Mouse (Mus musculus): ENCODE data around the gene Gm28308. TPM values are rescaled to one million over a fixed set of nuclear protein-coding genes. Genes with fewer than 3 reads are reported as not detected.
A peak's percentile ranks its signal among the peaks of the same experiment; 100 is the strongest.

The Gm28308 gene
- polyA plus RNA-seq, 1 experiment from 2014 or later: not detected

GRCm38 (mm10) chr6:52201269-52201668 lies 11.9 kb downstream of the Gm28308 start:
- ATAC-seq (replicated peaks; ENCODE audit: low FRiP score, low TSS enrichment, low read depth) (no peak), DNase-seq (ENCODE audit: low spot score) (no peak)
- H3K36me3 ChIP-seq (ENCODE audit: control insufficient read depth, insufficient read depth, low read length): peaks cover 11% of the 10 kb centered on the region; the same call in 1 of the 2 replicates
- peak overlapping the region; percentile 97 for H3K9ac ChIP-seq (ENCODE audit: low read length)
- peak overlapping the region; percentile 67 for H3K4me3 ChIP-seq (ENCODE audit: low read depth, low read length)
- no peaks in the 10 kb centered on the region for H3K9me3 ChIP-seq (ENCODE audit: control insufficient read depth, low read length)
- H3K27me3 ChIP-seq (replicated peaks; ENCODE audit: control insufficient read depth, insufficient read depth, low read length): peaks cover 12% of the 10 kb centered on the region; the same call in 1 of the 2 replicates
- H3K27ac ChIP-seq (ENCODE audit: low read depth): peak overlapping the region; percentile 81
- 33% methylated on average over 1 of the region's 1 CpGs for WGBS
- H3K4me1 ChIP-seq (replicated peaks; ENCODE audit: control insufficient read depth, insufficient read depth, low read length): peaks cover 52% of the 10 kb centered on the region
- peak overlapping the region; percentile 78 for H3K4me2 ChIP-seq (ENCODE audit: low read length)

GRCm38 (mm10) chr6:52200751-52201250 lies 12.3 kb downstream of the Gm28308 start:
- ATAC-seq (replicated peaks; ENCODE audit: low FRiP score, low TSS enrichment, low read depth) (0 out of 2 replicates have a peak, but pooled peaks have one; percentile 7), DNase-seq (ENCODE audit: low spot score) (no peak)
- H3K9me3 ChIP-seq (ENCODE audit: control insufficient read depth, low read length): no peaks in the 10 kb centered on the region
- WGBS: 18% methylated on average over 10 of the region's 10 CpGs
- H3K27ac ChIP-seq (ENCODE audit: low read depth): peak overlapping the region; percentile 81
- peak overlapping the region; percentile 67 for H3K4me3 ChIP-seq (ENCODE audit: low read depth, low read length)
- H3K36me3 ChIP-seq (ENCODE audit: control insufficient read depth, insufficient read depth, low read length): peaks cover 9% of the 10 kb centered on the region; the same call in 1 of the 2 replicates
- peak overlapping the region; percentile 78 for H3K4me2 ChIP-seq (ENCODE audit: low read length)
- peak overlapping the region; percentile 97 for H3K9ac ChIP-seq (ENCODE audit: low read length)
- H3K27me3 ChIP-seq (replicated peaks; ENCODE audit: control insufficient read depth, insufficient read depth, low read length): peaks cover 10% of the 10 kb centered on the region; the same call in 1 of the 2 replicates
- H3K4me1 ChIP-seq (replicated peaks; ENCODE audit: control insufficient read depth, insufficient read depth, low read length): peaks cover 57% of the 10 kb centered on the region

GRCm38 (mm10) chr6:52200073-52200750 lies 12.9 kb downstream of the Gm28308 start:
- Histone ChIP-seq H3K9ac (ENCODE audit: low read length) (peak overlapping the region; percentile 97), H3K4me1 (replicated peaks; ENCODE audit: control insufficient read depth, insufficient read depth, low read length) (peaks cover 55% of the 10 kb centered on the region), H3K4me2 (ENCODE audit: low read length) (peak overlapping the region; percentile 78), H3K4me3 (ENCODE audit: low read depth, low read length) (peak overlapping the region; percentile 67), H3K36me3 (ENCODE audit: control insufficient read depth, insufficient read depth, low read length) (peaks cover 7% of the 10 kb centered on the region; the same call in 1 of the 2 replicates), H3K27ac (ENCODE audit: low read depth) (peak overlapping the region; percentile 81), H3K27me3 (replicated peaks; ENCODE audit: control insufficient read depth, insufficient read depth, low read length) (0 out of 2 replicates have a peak, but pooled peaks cover 7% of the 10 kb centered on the region), H3K9me3 (ENCODE audit: control insufficient read depth, low read length) (no peaks in the 10 kb centered on the region)
- ATAC-seq (replicated peaks; ENCODE audit: low FRiP score, low TSS enrichment, low read depth): peak; percentile 18
- WGBS: 18% methylated on average over 30 of the region's 30 CpGs
- DNase-seq (ENCODE audit: low spot score): peak; percentile 84

- no peak for DNase-seq (ENCODE audit: low spot score)
- WGBS: 5% methylated on average over 10 of the region's 10 CpGs
Measured at GRCm38 (mm10) chr6:52197271-52197670, 15.9 kb downstream of the Gm28308 start.

GRCm38 (mm10) chr6:52196811-52197210 lies 16.3 kb downstream of the Gm28308 start:
- H3K27ac ChIP-seq (ENCODE audit: low read depth): peak overlapping the region; percentile 93
- peak overlapping the region; percentile 41 for H3K9ac ChIP-seq (ENCODE audit: low read length)
- 0 out of 2 replicates have a peak, but pooled peaks cover 3% of the 10 kb centered on the region for H3K27me3 ChIP-seq (replicated peaks; ENCODE audit: control insufficient read depth, insufficient read depth, low read length)
- 17% methylated on average over 9 of the region's 9 CpGs for WGBS
- no peaks in the 10 kb centered on the region for H3K9me3 ChIP-seq (ENCODE audit: control insufficient read depth, low read length)
- ATAC-seq (replicated peaks; ENCODE audit: low FRiP score, low TSS enrichment, low read depth): no peak
- peak overlapping the region; percentile 11; the same call in 1 of the 2 replicates for H3K4me3 ChIP-seq (ENCODE audit: low read depth, low read length)
- peak overlapping the region; percentile 78 for H3K4me2 ChIP-seq (ENCODE audit: low read length)
- peaks cover 71% of the 10 kb centered on the region for H3K4me1 ChIP-seq (replicated peaks; ENCODE audit: control insufficient read depth, insufficient read depth, low read length)
- DNase-seq (ENCODE audit: low spot score): no peak
- H3K36me3 ChIP-seq (ENCODE audit: control insufficient read depth, insufficient read depth, low read length): peaks cover 4% of the 10 kb centered on the region; the same call in 1 of the 2 replicates

More at GRCm38 (mm10) chr6:52197271-52197670, 15.9 kb downstream of the Gm28308 start:
- ATAC-seq (replicated peaks; ENCODE audit: low FRiP score, low TSS enrichment, low read depth): peak; percentile 64
- no peaks in the 10 kb centered on the region for H3K9me3 ChIP-seq (ENCODE audit: control insufficient read depth, low read length)
- peak overlapping the region; percentile 78 for H3K4me2 ChIP-seq (ENCODE audit: low read length)
- peak overlapping the region; percentile 41 for H3K9ac ChIP-seq (ENCODE audit: low read length)
- peak overlapping the region; percentile 11; the same call in 1 of the 2 replicates for H3K4me3 ChIP-seq (ENCODE audit: low read depth, low read length)
- peak overlapping the region; percentile 93 for H3K27ac ChIP-seq (ENCODE audit: low read depth)
- H3K27me3 ChIP-seq (replicated peaks; ENCODE audit: control insufficient read depth, insufficient read depth, low read length): 0 out of 2 replicates have a peak, but pooled peaks cover 3% of the 10 kb centered on the region
- peaks cover 7% of the 10 kb centered on the region; the same call in 1 of the 2 replicates for H3K36me3 ChIP-seq (ENCODE audit: control insufficient read depth, insufficient read depth, low read length)
- peaks cover 71% of the 10 kb centered on the region for H3K4me1 ChIP-seq (replicated peaks; ENCODE audit: control insufficient read depth, insufficient read depth, low read length)

GRCm38 (mm10) chr6:52194690-52195089 lies 18.4 kb downstream of the Gm28308 start:
- Histone ChIP-seq H3K9me3 (ENCODE audit: control insufficient read depth, low read length) (no peaks in the 10 kb centered on the region), H3K9ac (ENCODE audit: low read length) (peak overlapping the region; percentile 56), H3K36me3 (ENCODE audit: control insufficient read depth, insufficient read depth, low read length) (no peaks in the 10 kb centered on the region), H3K27me3 (replicated peaks; ENCODE audit: control insufficient read depth, insufficient read depth, low read length) (0 out of 2 replicates have a peak, but pooled peaks cover 3% of the 10 kb centered on the region), H3K4me2 (ENCODE audit: low read length) (peak overlapping the region; percentile 78), H3K4me3 (ENCODE audit: low read depth, low read length) (0 out of 2 replicates have a peak overlapping the region, but pooled peaks have one; percentile 1), H3K27ac (ENCODE audit: low read depth) (peak overlapping the region; percentile 93), H3K4me1 (replicated peaks; ENCODE audit: control insufficient read depth, insufficient read depth, low read length) (peaks cover 66% of the 10 kb centered on the region)
- 16% methylated on average over 10 of the region's 10 CpGs for WGBS
- ATAC-seq (replicated peaks; ENCODE audit: low FRiP score, low TSS enrichment, low read depth): no peak
- peak; percentile 75 for DNase-seq (ENCODE audit: low spot score)

- Histone ChIP-seq H3K27me3 (replicated peaks; ENCODE audit: control insufficient read depth, insufficient read depth, low read length) (no peaks in the 10 kb centered on the region), H3K9me3 (ENCODE audit: control insufficient read depth, low read length) (no peaks in the 10 kb centered on the region), H3K9ac (ENCODE audit: low read length) (peak overlapping the region; percentile 56), H3K36me3 (ENCODE audit: control insufficient read depth, insufficient read depth, low read length) (no peaks in the 10 kb centered on the region), H3K27ac (ENCODE audit: low read depth) (peak overlapping the region; percentile 93), H3K4me1 (replicated peaks; ENCODE audit: control insufficient read depth, insufficient read depth, low read length) (peaks cover 65% of the 10 kb centered on the region), H3K4me2 (ENCODE audit: low read length) (peak overlapping the region; percentile 78), H3K4me3 (ENCODE audit: low read depth, low read length) (peak overlapping the region; percentile 58)
- ATAC-seq (replicated peaks; ENCODE audit: low FRiP score, low TSS enrichment, low read depth): peak; percentile 73
- peak; percentile 95 for DNase-seq (ENCODE audit: low spot score)
- 2% methylated on average over 41 of the region's 55 CpGs for WGBS
Measured at GRCm38 (mm10) chr6:52191860-52192550, 21.1 kb downstream of the Gm28308 start.

All from intestine, embryonic 14.5 days (tissue).